Mouse (Mus musculus) testis, adult 2 months (tissue): Measurements from ENCODE around the gene 4930579G24Rik.

ENCODE experiments used
- CTCF ChIP-seq: fragments of 200-500 bp; IDR thresholded peaks from 2 replicates; pipeline ENCODE4 v1.5.1; 2012; ENCODE audit warnings: low read depth, mild to moderate bottlenecking, inconsistent platforms, low read length, moderate library complexity; ENCODE audit not compliant: control insufficient read depth, insufficient read depth, insufficient replicate concordance
- POLR2A ChIP-seq: fragments of 200-500 bp; IDR thresholded peaks from 2 replicates; pipeline ENCODE4 v1.6.1; 2012; ENCODE audit warnings: low read depth, mild to moderate bottlenecking, inconsistent platforms, low read length, moderate library complexity; ENCODE audit not compliant: control insufficient read depth

GRCm38 (mm10) chr3:79664787-79665408 lies 36.0 kb downstream of the 4930579G24Rik start:
- TF ChIP-seq CTCF (peak; percentile 22; the same call in 1 of the 2 replicates), POLR2A (no peak)
